Mouse (Mus musculus): Measurements from ENCODE around the gene Rita1. TPM values are rescaled to one million over a fixed set of nuclear protein-coding genes. Genes with fewer than 3 reads are reported as not detected.
A peak's percentile ranks its signal among the peaks of the same experiment; 100 is the strongest.

Rita1 gene
- polyA plus RNA-seq, 1 experiment, result 9.0 TPM

- no peak overlapping the region for H3K27ac ChIP-seq (ENCODE audit: control insufficient read depth, insufficient read depth, low read depth, low read length)
Measured at GRCm38 (mm10) chr5:120602210-120602609, 10.2 kb downstream of the Rita1 start.

GRCm38 (mm10) chr5:120600946-120601668 is 11.3 kb downstream of the Rita1 start:
- TF ChIP-seq CTCF (IDR thresholded peaks at IDR 0.05; ENCODE audit: control insufficient read depth, insufficient read depth, insufficient replicate concordance, low read depth, low read length) (peak; percentile 72; the same call in 1 of the 2 replicates), POLR2A (IDR thresholded peaks at IDR 0.05; ENCODE audit: control insufficient read depth, low read depth, low read length) (no peak)
- H3K27ac ChIP-seq (ENCODE audit: control insufficient read depth, insufficient read depth, low read depth, low read length), result no peak overlapping the region
- H3K4me1 ChIP-seq (ENCODE audit: control insufficient read depth, insufficient read depth, low read length), result peaks cover 8% of the 10 kb centered on the region
- no peaks in the 10 kb centered on the region for H3K27me3 ChIP-seq (ENCODE audit: control insufficient read depth, insufficient read depth, low read length)
- no peak overlapping the region for H3K4me3 ChIP-seq (ENCODE audit: control insufficient read depth, low read depth, low read length)
- no peaks in the 10 kb centered on the region for H3K36me3 ChIP-seq (ENCODE audit: control insufficient read depth, insufficient read depth, low read length)

More at GRCm38 (mm10) chr5:120602210-120602609, 10.2 kb downstream of the Rita1 start:
- no peaks in the 10 kb centered on the region for H3K27me3 ChIP-seq (ENCODE audit: control insufficient read depth, insufficient read depth, low read length)
- no peak overlapping the region for H3K4me3 ChIP-seq (ENCODE audit: control insufficient read depth, low read depth, low read length)
- no peaks in the 10 kb centered on the region for H3K36me3 ChIP-seq (ENCODE audit: control insufficient read depth, insufficient read depth, low read length)
- peaks cover 18% of the 10 kb centered on the region for H3K4me1 ChIP-seq (ENCODE audit: control insufficient read depth, insufficient read depth, low read length)
- TF ChIP-seq CTCF (IDR thresholded peaks at IDR 0.05; ENCODE audit: control insufficient read depth, insufficient read depth, insufficient replicate concordance, low read depth, low read length) (no peak), POLR2A (IDR thresholded peaks at IDR 0.05; ENCODE audit: control insufficient read depth, low read depth, low read length) (no peak)

GRCm38 (mm10) chr5:120599625-120600024 is 12.8 kb downstream of the Rita1 start:
- H3K36me3 ChIP-seq (ENCODE audit: control insufficient read depth, insufficient read depth, low read length), result no peaks in the 10 kb centered on the region
- H3K27me3 ChIP-seq (ENCODE audit: control insufficient read depth, insufficient read depth, low read length), result no peaks in the 10 kb centered on the region
- H3K4me3 ChIP-seq (ENCODE audit: control insufficient read depth, low read depth, low read length), result no peak overlapping the region
- no peaks in the 10 kb centered on the region; the same call in 1 of the 2 replicates for H3K4me1 ChIP-seq (ENCODE audit: control insufficient read depth, insufficient read depth, low read length)
- TF ChIP-seq POLR2A (IDR thresholded peaks at IDR 0.05; ENCODE audit: control insufficient read depth, low read depth, low read length) (no peak), CTCF (IDR thresholded peaks at IDR 0.05; ENCODE audit: control insufficient read depth, insufficient read depth, insufficient replicate concordance, low read depth, low read length) (no peak)
- no peak overlapping the region for H3K27ac ChIP-seq (ENCODE audit: control insufficient read depth, insufficient read depth, low read depth, low read length)

- TF ChIP-seq POLR2A (IDR thresholded peaks at IDR 0.05; ENCODE audit: control insufficient read depth, low read depth, low read length) (no peak), CTCF (IDR thresholded peaks at IDR 0.05; ENCODE audit: control insufficient read depth, insufficient read depth, insufficient replicate concordance, low read depth, low read length) (no peak)
- H3K36me3 ChIP-seq (ENCODE audit: control insufficient read depth, insufficient read depth, low read length), result no peaks in the 10 kb centered on the region
Measured at GRCm38 (mm10) chr5:120594485-120594884, 17.9 kb downstream of the Rita1 start.

GRCm38 (mm10) chr5:120592141-120592540 is 20.2 kb downstream of the Rita1 start:
- no peak for TF ChIP-seq POLR2A (IDR thresholded peaks at IDR 0.05; ENCODE audit: control insufficient read depth, low read depth, low read length)
- TF ChIP-seq CTCF (IDR thresholded peaks at IDR 0.05; ENCODE audit: control insufficient read depth, insufficient read depth, insufficient replicate concordance, low read depth, low read length), result no peak
- H3K4me1 ChIP-seq (ENCODE audit: control insufficient read depth, insufficient read depth, low read length), result peaks cover 19% of the 10 kb centered on the region
- no peaks in the 10 kb centered on the region for H3K36me3 ChIP-seq (ENCODE audit: control insufficient read depth, insufficient read depth, low read length)

More at GRCm38 (mm10) chr5:120594485-120594884, 17.9 kb downstream of the Rita1 start:
- Histone ChIP-seq H3K4me3 (ENCODE audit: control insufficient read depth, low read depth, low read length) (no peak overlapping the region), H3K27ac (ENCODE audit: control insufficient read depth, insufficient read depth, low read depth, low read length) (no peak overlapping the region), H3K27me3 (ENCODE audit: control insufficient read depth, insufficient read depth, low read length) (no peaks in the 10 kb centered on the region), H3K4me1 (ENCODE audit: control insufficient read depth, insufficient read depth, low read length) (peaks cover 5% of the 10 kb centered on the region)

GRCm38 (mm10) chr5:120590356-120591010 is 21.9 kb downstream of the Rita1 start:
- Histone ChIP-seq H3K4me1 (ENCODE audit: control insufficient read depth, insufficient read depth, low read length) (peaks cover 19% of the 10 kb centered on the region), H3K36me3 (ENCODE audit: control insufficient read depth, insufficient read depth, low read length) (no peaks in the 10 kb centered on the region), H3K4me3 (ENCODE audit: control insufficient read depth, low read depth, low read length) (peak overlapping the region; percentile 58), H3K27ac (ENCODE audit: control insufficient read depth, insufficient read depth, low read depth, low read length) (no peak overlapping the region), H3K27me3 (ENCODE audit: control insufficient read depth, insufficient read depth, low read length) (no peaks in the 10 kb centered on the region)
- peak; percentile 81; the same call in 1 of the 2 replicates for TF ChIP-seq CTCF (IDR thresholded peaks at IDR 0.05; ENCODE audit: control insufficient read depth, insufficient read depth, insufficient replicate concordance, low read depth, low read length)
- no peak for TF ChIP-seq POLR2A (IDR thresholded peaks at IDR 0.05; ENCODE audit: control insufficient read depth, low read depth, low read length)

More at GRCm38 (mm10) chr5:120592141-120592540, 20.2 kb downstream of the Rita1 start:
- H3K27ac ChIP-seq (ENCODE audit: control insufficient read depth, insufficient read depth, low read depth, low read length), result no peak overlapping the region
- H3K4me3 ChIP-seq (ENCODE audit: control insufficient read depth, low read depth, low read length), result no peak overlapping the region
- no peaks in the 10 kb centered on the region for H3K27me3 ChIP-seq (ENCODE audit: control insufficient read depth, insufficient read depth, low read length)

- peak; percentile 75 for TF ChIP-seq POLR2A (IDR thresholded peaks at IDR 0.05; ENCODE audit: control insufficient read depth, low read depth, low read length)
- no peak for TF ChIP-seq CTCF (IDR thresholded peaks at IDR 0.05; ENCODE audit: control insufficient read depth, insufficient read depth, insufficient replicate concordance, low read depth, low read length)
- H3K27ac ChIP-seq (ENCODE audit: control insufficient read depth, insufficient read depth, low read depth, low read length), result peak within 1 kb of the TSS; percentile 80
- H3K36me3 ChIP-seq (ENCODE audit: control insufficient read depth, insufficient read depth, low read length), result no peaks in the 10 kb centered on the region
- H3K27me3 ChIP-seq (ENCODE audit: control insufficient read depth, insufficient read depth, low read length), result no peaks in the 10 kb centered on the region
- H3K4me3 ChIP-seq (ENCODE audit: control insufficient read depth, low read depth, low read length), result peak within 1 kb of the TSS; percentile 87
- peaks cover 24% of the 10 kb centered on the region for H3K4me1 ChIP-seq (ENCODE audit: control insufficient read depth, insufficient read depth, low read length)
Measured at GRCm38 (mm10) chr5:120588569-120589094, 23.8 kb downstream of the Rita1 start, which contains the start of the genes Tpcn1 and Iqcd. Gene Tpcn1 (minus strand): TSS chr5:120588673. Gene Iqcd (plus strand): TSS chr5:120589016.

Measured in testis, adult 2 months (tissue).